Mouse (Mus musculus) embryo, embryonic 10 days (tissue): ENCODE data around the gene A930018P22Rik.
"Not testable (repeated sequence)": the region's sequence is repeated elsewhere in the genome, so short reads cannot be mapped to it uniquely, and the experiment has no call there.

Source experiments
- DNase-seq: peaks from one replicate; pipeline ENCODE4 v3.0.0-alpha.2; 2015; ENCODE audit warnings: low spot score

A930018P22Rik gene

GRCm38 (mm10) chr2:104122505-104123378 lies at the start of gene A930018P22Rik:
Gene A930018P22Rik (plus strand): TSS chr2:104122769.
- DNase-seq, result peak; percentile 94

- DNase-seq, result not testable (repeated sequence)
Observed at GRCm38 (mm10) chr2:104078285-104078684, 44.3 kb upstream of the A930018P22Rik start.

- not testable (repeated sequence) for DNase-seq
Observed at GRCm38 (mm10) chr2:104081436-104082050, 41.0 kb upstream of the A930018P22Rik start.

- no peak for DNase-seq
Observed at GRCm38 (mm10) chr2:104082474-104082873, 40.1 kb upstream of the A930018P22Rik start.

- not testable (repeated sequence) for DNase-seq
Observed at GRCm38 (mm10) chr2:104084027-104084426, 38.5 kb upstream of the A930018P22Rik start.

DNA sequence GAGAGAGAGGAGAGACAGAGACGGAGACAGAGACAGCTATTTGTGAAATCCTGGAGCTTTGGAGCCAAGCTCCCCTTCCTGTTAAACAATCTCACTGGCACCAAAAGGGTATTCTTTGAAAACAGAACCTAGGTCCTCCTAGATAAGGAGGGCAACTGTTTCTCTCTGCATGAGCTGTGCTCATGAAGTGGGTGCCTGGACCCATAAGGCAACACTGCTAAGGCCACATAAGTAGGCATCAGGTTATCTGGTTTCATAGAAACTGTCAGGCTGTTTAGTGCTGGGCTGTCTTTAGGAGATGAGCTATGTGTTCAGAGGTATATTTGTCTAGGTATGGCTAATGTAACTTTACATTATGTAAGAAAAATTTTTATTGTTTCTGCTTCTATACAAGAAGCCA lies 35.0 kb upstream of the A930018P22Rik start:
- not testable (repeated sequence) for DNase-seq

- no peak for DNase-seq
Observed at GRCm38 (mm10) chr2:104093305-104093704, 29.3 kb upstream of the A930018P22Rik start.

DNA sequence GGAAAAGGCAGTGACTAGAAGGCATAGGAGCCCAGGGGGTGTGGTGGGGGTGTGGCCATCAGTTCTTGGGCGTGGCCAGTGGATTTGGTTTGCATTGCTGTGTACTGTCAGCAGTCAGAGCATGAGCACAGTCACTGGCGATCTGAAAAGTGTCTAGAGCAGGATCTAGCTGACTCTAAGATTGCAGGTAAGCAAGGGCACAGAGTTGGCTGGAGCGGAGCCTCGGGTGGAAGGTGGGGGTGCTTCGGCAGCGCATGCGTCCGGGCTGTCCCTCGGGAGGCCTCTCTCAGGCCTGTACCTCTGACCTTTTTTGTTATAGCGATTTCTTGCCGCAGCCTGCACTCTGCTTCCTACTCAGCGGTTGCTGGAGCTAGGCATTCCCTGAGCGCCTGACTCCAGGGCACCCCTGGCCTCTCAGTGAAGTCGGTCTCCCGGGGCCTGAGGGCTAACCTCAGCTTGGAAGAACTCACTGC lies 26.8 kb upstream of the A930018P22Rik start, which contains the start of gene Cd59a:
TSS of gene Cd59a (plus strand) at position 61 of the 473 bp plus-strand sequence.
- peak; percentile 86 for DNase-seq

- no peak for DNase-seq
Observed at GRCm38 (mm10) chr2:104096256-104096655, 26.3 kb upstream of the A930018P22Rik start.

DNA sequence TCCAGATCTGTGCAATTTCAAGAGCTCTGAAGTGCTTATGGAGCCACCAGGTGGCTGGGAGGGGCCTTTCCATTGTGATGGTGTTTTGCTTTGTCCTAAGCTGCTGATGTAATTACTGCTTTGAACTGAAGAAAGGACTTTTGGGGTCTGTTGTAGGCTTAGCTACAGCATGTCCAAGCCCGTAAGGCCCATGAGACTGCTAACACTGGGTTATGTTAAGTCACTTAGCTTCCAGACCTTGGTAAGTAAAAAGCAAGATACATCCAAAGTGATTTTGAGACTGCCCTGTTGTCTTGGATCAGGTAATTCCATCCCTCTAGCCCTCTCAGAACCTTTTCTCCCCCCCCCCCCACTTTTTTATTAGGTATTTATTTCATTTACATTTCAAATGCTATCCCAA lies 25.8 kb upstream of the A930018P22Rik start:
- not testable (repeated sequence) for DNase-seq

DNA sequence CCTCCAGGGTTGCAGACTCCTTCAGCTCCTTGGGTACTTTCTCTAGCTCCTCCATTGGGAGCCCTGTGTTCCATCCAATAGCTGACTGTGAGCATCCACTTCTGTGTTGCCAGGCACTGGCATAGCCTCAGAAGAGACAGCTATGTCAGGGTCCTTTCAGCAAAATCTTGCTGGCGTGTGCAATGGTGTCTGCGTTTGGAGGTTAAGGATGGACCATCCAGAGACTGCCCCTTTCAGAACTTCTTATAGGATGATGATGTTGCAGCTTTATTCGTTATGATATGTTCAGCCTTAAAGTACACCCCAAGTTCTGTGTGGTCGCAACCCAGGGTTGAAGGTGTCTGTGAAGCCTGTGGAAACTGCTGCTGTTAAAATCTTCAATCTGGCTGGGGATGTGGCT lies 25.2 kb upstream of the A930018P22Rik start:
- DNase-seq, result not testable (repeated sequence)

GRCm38 (mm10) chr2:104098529-104099230 lies 23.9 kb upstream of the A930018P22Rik start:
- DNase-seq, result no peak

GRCm38 (mm10) chr2:104099231-104099585 lies 23.4 kb upstream of the A930018P22Rik start:
- no peak for DNase-seq

DNA sequence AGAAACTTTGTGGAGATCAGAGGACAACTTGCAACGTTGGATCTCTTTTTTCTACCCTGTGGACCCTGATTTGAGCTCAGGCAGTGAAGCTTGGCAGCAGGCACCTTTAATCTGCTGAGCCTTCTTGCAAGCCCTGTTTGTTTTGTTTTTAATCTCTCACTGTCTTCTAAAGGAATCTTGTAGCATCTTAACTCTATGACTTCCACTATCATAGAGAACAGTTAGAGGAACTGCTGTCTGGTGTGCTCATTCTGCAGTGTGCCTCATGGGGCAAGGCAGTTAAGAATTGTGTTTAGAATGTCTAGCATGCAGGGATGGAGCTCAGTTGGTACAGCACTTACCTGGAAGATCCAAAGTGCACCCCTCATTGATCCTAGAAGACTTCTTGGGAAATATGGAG lies 22.6 kb upstream of the A930018P22Rik start:
- no peak for DNase-seq

DNA sequence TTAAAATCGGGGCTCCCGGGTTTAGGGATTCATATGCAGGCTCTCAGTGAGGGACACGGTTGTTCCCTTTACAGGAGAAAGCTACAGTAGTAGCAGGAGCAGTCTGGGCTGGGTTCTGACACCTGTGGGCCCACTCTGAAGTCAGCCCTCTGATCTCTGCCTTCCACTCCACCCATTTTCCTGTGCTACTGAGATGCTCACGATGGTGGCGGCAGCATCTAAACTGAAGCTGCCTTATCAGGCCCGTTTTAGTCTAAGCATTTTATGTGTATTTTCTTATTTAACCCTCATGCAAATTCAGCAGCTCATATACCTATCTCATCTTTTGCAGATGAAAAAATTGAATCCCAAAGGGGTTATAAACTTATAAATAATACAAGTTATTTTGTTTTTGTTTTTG lies 17.8 kb upstream of the A930018P22Rik start:
- no peak for DNase-seq

DNA sequence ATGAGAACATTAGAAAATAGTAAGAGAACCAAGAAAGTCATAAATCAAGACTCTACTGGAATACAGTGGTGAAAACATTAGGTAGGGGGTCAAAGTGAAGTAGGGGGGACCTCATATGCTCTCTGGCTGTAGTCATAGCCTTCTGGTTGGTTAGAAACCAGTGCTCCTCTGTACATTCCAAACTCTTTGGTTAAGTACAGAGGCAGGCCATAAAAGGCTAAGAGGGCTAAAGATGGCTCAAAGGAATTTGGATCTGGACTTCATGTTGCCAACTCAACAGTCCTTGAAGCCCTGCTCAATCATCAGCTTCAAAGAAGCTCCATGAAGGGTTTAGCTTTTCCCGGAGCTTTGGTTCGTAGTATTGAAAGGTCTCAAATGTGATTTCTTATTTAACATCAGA lies 13.5 kb upstream of the A930018P22Rik start:
- DNase-seq, result not testable (repeated sequence)

DNA sequence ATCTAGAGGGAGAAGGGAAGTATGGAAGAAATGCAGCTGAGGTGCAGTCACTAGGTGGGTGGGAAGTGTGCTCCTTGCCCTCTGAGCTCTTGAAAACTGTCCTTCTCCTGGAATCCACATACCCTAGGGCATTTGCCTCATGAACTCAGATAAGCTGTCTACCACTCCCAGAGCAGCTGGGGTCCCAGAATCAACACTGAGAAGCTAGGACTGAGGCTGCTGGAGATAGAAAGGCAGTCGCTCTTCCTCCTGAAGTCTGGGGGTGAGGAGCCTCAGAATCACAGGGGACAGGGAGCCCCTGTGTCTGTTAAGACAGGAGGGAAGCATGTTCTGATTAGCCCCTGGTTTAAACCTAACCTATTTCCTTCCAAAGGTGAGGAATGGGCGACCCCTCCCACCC lies 13.0 kb upstream of the A930018P22Rik start:
- no peak for DNase-seq

DNA sequence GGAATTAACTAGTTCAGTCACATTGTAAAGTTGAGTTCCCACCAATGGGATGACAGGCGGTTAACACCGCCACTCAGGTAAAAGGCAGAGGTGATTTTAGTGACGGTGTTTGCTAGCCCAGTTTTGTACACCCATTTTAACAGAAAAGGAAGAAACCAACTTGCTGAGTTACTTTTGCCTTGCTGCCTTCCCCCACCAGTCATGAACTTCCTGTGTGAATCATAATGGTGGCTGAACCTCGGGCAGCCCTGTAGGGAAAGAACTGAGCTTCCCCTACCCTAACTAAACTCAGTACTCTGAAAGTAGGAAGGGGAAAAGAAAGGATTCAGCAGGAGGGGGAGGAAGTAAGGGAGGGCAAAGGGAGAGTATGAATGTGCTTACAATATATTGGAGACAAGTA lies 12.5 kb upstream of the A930018P22Rik start:
- DNase-seq, result no peak

DNA sequence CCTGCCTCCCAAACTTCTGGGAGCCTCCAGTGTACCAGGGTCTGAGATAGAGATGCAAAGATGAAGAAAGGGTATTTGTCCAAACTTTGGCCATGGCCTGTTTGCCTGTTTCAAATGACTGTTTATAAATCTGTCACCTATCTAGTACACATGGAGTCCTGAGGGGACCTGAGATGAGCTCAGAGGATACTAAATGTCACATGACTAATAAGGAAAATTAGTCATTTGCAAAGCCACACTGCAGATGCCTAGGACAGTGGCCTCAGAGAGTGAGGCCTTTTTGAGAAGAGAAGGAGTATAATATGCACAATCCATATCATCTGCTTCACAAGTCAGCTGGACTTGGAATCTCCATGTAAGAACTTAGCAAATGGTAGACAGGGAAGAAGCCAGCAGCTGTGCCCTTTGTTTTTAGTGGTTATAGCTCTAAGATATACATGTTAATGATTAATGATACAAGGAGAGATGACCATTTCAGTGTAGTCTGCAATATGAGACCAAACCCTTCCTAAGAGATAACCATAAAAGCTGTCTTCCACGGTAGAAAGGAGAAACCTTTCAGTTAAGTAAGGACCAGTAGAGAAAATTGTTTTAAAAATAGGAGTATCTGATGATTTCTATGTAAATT lies 11.3 kb upstream of the A930018P22Rik start:
- DNase-seq, result not testable (repeated sequence)

GRCm38 (mm10) chr2:104113563-104113962 lies 9.0 kb upstream of the A930018P22Rik start:
- DNase-seq, result not testable (repeated sequence)

GRCm38 (mm10) chr2:104114898-104115297 lies 7.7 kb upstream of the A930018P22Rik start:
- no peak for DNase-seq

DNA sequence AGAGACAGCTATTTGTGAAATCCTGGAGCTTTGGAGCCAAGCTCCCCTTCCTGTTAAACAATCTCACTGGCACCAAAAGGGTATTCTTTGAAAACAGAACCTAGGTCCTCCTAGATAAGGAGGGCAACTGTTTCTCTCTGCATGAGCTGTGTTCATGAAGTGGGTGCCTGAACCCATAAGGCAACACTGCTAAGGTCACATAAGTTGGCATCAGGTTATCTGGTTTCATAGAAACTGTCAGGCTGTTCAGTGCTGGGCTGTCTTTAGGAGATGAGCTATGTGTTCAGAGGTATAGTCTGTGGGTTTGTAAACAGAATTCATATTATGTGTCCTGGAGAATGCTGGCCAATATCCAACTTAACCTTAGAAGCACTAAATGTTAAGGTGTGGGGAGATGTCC lies 5.4 kb upstream of the A930018P22Rik start:
- DNase-seq, result not testable (repeated sequence)
